Mouse (Mus musculus) layer of hippocampus, postnatal 14 days (tissue): ENCODE results near the gene Nedd9. TPM values are rescaled to one million over a fixed set of nuclear protein-coding genes. Genes with fewer than 3 reads are reported as not detected.

ENCODE experiments used
- DNase-seq, 2 experiments: peaks; one replicate each; pipeline ENCODE4 v3.0.0; 2021 to 2022; ENCODE audit warnings: low spot score in 2 of 2, mixed read lengths in 1 of 2
- total RNA-seq, 2 experiments: library from RNA; stranded (reverse); gene quantifications; 2 replicates each; pipeline ENCODE4 v1.2.3; 2021

Gene Nedd9
- total RNA-seq, 2 experiments from 2014 or later = 16.5 to 20.6 TPM

DNA sequence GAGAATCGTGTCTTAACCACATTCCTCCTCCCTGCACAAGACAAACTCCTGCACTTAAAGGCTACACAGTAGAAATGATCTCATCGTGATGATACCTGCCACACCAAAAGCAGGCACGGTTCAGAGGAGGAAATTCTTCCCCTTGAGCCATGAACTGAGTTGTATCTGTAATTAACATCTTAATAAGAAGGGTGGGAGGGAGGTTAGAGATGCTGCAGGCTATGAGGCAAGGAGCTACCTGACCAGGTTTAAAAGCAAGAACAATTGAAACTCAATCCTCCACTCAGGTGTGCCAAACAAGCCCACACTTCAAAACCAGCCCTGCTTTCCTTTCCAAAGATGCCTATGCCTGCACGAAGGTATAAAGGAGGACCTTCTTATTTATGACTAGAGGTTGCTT lies 137.4 kb downstream of the Nedd9 start:
- no peak for DNase-seq

DNA sequence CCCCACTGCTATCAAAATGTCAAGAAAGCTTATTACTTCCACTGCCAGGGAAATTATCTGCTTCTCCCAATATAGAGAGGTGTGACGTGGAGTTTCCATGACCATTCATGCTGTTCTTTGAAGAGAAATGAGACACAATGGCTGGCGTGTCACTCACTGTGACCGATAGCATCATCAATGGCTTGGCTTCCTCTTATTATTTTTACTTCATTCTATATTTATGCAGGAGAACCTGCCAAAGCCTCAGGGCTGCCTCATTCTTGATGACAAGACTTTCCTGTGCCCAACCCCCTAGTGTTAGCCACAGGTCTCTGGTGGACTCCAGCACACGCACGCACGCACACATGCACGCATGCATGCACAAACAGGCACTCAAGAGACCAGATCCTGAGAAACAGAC lies 141.4 kb downstream of the Nedd9 start:
- DNase-seq = no peak

DNA sequence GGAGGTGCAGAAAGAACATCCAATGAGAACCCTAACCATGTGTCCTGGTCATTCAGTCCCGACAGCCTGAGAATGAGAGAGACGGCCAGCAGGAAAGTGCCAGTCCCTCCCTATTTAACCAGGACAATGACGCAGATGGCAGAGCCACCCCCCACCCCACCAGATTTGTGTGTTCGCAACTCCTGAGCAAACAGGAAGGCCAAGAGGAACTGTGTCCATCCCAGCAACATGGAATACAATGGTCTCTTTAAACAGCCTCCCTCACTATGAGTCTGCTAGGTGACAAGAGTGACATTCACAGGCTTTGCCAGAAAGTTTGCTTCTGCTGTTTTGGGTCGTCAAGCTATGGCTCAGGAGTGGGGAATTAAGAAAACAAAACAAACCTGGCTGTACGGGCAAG lies 141.9 kb downstream of the Nedd9 start:
- DNase-seq = no peak

DNA sequence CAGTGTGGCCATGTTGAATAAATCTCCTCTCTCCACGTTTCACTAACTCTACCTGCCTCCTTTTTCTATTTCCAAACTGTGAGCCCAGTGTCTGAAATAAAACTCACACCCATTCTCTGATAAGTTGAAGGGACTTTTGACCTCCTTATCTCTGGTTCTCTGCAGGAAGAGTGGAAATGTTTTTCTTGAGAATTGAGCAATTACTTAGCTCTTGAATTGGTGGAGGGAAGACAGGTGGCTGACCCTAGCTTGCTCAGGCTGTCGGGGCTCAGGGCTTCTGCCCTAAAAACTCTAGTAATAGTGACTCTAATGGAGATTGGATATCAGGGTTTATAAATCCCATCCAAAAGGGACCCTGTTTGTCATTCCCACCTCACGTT lies 143.3 kb downstream of the Nedd9 start:
- no peak for DNase-seq

DNA sequence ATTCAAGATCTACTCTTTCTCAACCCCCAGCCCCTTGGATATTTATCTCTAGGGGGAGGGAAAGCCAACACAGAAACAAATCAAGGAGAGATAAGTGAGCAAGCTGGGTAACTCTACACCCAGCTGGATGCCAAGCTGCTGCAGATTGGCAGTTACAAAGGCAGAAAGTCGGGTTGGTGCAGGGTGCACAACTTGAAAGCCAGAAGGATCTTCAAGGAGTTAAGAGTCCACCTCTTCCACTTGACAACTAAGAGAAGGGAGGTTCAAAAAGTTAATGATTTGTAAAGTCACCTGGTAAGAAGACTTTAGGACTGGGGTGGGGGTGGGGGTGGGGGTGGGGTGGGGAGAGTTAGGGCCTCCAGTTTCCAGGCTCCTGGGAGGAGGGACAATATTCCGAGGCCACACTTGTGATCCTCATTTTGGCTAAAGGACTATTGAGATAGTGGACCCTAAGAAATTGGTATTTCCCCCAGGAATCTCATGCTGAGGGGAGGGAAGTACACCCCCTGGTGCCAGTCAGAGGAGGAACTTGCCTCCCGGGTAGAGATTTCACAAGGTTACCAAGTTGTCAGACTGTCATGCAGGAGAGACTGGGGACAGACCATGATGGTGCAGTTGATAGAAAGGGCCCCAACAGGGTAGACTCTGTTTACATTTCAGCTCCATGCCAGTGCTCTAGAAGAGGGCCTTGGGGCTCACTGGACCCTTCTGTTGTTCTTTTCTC lies 143.8 kb downstream of the Nedd9 start:
- DNase-seq = no peak

DNA sequence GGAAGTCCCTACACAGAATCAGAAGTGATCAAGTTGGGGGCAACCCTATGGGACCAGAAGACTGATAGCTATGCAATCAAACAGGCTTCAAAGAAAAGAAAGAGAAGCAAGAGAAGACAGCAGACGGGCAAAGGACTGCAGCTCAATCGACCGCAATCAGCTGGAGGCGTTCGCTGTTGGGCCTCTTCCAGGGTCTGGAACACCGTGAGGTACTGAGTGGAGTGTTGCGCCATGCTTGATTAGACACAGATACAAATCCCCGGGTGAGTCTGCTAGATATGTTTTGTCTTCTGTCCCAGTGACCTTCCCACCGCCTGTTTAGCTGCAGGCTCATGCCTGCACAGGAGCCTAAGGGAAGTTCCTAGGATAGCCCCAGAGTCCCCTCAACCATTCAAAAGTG lies 145.7 kb downstream of the Nedd9 start:
- no peak for DNase-seq

DNA sequence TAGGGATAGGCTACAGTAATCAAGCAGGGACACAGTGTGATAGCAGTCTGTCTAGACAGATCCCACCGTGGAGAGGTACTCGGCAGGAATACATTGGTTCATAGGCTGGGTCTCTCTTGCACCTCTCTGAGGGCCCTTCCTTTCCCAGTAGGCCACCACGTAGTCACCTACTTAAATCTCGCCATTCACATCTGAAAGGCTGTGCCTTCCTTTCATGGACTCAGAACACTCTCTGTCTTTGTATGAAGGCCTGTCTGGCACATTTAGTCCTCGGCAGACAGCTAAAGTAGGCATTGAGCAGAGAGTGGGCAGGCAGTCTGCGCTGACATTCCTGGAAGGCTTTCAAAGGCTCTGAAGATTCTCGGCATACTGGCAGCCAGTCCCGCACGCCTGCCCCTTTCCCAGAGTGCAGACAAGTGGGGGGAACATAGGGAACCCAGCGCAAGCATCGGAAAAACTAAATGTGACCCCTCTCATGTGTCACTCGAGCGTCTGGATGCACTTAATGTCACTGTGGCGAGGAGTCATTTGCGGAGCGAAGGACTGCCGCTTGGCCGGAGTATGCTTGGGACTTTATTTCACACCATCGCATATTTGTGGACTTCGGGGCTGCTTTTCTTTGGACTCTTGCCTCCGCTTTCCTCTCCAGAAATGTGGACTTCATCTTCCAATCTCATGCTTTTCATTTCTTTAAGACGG lies 147.4 kb downstream of the Nedd9 start:
- peak; percentile 54 to 84 for DNase-seq

DNA sequence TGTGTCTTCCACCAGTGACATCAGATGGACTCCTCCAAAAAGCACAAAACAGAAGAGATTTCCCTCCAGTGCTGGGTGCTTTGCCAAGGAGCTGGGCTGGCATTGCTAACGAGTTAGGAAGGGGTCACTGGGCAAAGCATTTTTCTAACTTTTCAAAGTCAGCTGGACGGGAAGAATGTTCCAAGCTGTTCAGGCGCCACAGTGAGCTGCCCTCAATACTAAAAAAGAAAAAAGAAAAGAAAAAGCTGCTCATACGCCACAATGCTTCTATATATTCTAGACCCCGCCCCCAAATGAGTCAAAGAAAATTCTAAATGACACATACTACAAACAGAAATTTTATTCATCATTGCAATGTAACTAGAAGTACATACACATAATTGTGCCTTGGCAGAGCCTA lies 148.0 kb downstream of the Nedd9 start:
- peak in 1 of 2 experiments; percentile 51 for DNase-seq

DNA sequence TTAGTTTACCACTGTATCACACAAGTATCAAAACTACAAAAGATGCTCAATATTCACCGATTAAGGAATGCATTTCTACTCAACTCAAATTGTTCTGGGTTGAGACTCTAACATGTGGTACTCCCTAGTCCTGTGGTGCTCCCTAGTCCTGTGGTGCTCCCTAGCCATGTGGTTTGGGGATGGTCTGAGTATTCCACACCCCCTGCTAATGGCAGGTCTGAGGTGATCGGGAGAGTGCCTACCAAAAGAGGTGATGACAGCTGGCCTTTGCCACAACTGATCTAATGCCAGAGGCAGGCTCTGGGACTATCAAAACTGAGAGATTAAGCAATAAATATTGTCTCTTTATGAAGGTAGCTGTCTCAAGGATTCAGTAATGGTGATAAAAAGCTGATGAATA lies 149.8 kb downstream of the Nedd9 start:
- DNase-seq = no peak

DNA sequence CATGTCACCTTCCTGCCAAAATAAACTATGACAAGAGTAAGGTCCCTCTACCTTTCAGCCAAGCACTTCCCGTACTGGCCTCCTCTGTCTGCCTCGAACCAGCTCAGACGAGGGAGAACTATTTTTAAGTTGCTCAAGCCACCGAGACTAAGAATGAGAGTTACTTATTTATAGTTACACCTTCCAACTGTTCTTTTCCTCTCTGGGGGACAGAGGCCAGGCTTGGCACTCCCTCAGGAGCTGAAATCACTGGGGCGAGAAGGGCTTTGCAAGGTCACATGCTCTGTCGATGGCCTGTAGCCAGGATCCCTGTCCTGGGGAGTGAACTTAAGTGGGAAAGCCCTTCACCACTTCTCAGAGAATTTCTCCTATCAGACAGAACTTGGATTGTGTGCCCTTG lies 150.9 kb downstream of the Nedd9 start:
- DNase-seq = peak in 1 of 2 experiments; percentile 29

DNA sequence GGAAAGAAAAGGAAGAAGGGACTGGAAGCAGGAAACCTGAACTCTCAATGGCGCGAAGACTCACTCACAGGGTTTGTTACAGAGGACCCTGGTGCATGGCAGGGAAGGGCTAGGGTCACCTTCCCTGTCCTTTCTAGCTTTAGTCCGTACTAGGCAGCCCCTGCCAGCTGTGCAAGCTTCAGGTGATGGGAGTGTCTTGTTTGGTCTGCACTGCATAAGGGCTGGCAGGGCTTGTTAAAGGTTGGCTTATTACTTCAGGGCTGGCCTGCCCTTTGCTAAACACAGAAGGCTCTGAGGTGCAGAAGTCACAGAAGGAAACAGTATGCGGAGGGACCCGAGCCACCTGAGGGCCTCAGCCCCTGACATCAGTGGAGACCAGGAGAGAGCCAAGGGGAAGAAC lies 151.4 kb downstream of the Nedd9 start:
- no peak for DNase-seq

DNA sequence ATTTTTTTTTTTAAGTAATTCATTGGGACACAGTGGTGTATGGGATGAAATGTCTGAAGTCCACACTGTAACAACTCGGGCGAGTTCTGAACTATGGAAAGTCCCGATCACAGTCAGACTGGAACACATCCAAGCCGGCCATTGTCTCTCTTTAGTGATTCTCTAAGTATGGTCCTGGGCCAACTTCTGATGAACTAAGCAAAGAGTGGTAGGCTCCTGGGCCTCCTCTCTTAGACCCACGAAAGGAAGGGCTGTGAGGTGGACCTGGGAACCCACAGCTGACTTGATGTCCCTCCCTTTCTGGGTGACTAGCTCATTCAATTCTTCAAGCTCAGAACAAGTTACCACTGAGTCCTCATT lies 152.5 kb downstream of the Nedd9 start:
- DNase-seq = no peak

DNA sequence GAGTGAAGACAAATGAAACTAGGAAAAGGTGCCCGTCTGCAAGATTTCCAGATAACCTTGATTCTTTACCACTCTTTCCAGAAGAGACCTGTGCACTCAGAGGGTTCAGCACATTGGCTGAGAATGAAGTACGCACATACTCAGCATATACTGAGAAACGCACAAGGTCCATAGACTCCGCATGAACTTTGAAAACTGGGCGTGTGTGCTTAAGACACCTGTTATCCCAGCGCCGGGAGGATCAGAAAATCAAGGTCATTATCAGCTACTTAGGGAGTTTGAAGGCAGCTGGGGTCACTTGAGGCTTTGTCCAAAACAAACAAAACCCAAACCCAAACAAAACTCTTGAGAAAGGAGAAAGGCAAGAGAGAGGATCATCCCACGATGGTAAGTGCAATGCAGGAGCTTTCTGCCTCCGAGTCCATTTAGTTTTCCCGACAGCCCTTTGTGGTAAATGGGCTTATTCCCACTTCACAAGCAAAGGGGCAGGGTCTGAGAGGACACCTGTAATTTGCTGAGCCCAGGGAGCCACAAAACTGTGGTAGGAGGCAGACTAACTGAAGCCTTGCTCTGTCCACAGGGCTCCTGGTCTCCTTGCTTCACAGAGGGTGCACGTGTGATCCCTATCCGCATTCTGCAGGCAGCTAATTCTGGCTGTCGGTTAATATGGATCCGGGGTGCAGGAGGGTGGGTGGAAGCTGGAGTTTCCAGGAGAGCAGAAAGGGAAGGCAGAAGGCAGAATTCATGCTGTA lies 153.1 kb downstream of the Nedd9 start:
- DNase-seq = no peak

DNA sequence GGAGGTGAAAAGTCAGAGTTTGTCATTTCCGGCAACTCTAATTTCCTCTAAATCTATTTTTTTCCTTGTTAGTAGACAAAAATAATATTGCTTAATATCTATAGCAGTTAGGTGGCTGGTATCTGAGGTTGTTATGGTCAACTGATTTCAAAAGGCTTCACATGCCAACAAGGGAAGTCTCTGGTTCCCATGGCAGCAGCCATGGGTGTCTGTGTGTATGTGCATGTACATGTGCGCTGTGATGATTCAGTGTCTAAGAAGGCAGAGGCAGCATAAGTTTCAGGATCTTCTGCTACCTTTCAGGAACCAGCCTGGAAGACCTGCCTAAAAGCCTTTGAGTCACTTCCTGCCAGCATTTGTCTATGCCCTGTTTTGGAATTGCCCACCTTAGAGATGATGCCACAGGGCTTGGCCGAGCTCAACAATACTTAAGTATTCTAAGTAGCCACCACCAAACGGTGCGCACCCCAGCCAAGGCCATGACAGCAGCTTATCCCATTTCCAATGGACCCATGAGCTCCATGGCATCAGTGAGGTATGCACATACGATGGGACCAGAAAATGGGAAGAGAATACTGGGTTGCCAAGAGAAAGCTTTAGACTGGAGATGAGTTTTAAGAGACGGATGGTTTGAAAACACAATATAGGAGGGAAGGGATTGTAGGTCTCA lies 155.4 kb downstream of the Nedd9 start:
- DNase-seq = no peak

DNA sequence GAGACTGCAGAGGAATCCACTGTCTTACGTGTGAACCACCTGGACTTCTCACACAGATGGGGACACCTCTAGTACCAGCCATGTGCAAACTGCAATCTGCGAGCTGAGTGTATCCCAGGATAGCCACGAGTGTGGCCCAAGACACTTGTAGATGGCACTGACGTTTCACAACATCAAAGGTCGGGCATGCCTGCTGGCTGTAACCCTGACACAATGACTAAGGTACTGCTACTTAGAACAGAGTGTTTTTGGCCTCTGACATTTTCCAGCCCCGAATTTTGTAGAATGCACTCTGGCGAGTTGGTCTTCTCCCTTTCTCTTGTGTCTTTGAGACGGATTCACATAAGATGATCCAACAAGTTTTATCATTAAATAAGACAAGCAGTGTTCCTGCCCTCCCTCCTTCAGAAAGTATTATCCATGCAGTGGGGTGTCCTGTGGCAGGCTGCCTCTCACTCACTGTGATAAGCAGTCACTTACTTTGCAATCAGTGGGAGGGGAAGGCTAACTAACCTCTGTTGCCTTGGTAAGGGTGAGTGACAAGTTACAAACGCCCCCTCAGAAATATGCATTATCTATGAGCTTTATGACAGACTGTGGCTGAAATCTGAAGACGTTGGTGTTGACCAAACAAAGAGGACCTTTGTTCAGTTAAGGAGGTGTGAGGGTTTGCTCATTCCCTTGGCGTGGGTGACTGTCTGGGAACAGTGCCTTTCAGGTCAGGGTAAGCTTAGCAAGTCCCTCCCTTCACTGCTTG lies 156.4 kb downstream of the Nedd9 start:
- no peak for DNase-seq

DNA sequence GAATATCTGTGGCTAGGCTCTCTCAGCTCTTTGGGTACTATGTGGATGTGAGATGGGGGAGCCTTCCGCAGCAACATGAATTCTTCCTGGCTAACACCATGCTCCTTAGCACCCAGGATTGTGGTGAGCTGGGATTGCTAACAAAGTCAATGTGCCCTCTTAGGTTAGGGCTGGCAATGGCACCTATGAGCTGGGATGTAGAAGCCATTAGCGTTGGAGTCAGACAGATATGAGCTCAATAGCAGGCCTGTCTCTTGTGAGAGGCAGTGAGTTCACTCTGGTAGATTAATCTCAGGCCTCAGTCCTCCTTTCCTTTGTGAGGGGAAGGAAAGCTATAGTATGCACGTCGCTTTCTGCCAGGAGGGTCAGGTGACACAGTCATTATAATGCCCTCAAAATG lies 157.1 kb downstream of the Nedd9 start:
- DNase-seq = no peak

DNA sequence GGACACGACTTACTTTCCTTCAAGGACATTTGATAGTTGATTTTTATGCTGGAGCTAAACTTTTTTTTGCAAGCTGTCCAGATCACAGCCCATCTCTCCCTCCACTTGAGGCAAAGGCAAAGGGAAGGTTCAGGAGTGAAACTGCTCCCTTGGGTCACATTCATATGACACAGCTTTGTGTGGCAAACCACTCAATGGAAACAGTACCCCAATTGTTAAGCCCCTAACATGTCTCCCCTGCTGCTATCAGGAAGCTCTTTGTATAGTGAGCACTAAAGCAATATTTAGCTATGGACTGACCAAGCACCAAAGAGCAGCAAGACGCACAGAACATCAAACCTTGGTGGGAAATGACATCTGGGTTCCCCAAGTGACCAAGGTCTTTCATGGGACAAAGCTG lies 158.7 kb downstream of the Nedd9 start:
- no peak for DNase-seq

DNA sequence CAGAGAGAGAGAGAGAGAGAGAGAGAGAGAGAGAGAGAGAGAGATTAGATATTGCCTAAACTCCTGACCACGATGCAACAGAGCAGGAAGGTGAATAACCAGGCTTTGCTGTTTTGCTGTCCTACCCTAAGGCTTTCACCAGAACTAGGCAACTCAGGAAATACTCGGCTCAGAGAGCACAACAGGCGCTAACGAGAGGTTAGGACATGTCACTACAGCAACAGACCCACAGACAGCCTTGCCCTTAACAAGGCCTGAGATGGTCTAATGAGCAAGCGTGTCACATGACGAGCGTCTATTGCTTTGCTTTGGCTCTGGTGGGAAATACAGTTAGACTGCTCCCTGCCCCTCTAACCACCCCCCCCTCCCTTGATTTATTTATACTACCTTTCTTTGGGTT lies 159.6 kb downstream of the Nedd9 start:
- no peak for DNase-seq

DNA sequence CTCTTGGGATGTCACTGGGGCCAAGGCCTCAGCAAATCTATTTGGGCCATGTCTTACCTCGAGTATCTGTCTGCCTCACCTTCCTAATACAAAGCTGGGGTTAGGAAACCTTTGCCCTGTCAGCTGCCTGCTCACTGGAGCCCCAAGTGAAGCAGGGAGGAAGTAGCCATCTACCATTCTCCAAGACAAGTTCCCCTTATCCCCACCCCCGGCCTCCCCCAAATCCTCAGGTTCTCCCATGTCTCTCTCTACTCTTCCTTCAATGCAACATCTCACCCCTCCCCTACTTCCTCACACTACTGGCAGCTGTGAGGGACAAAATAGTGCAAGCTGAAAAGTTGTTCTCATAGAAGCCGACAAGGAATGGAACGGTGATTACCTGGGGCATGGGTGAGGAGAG lies 161.0 kb downstream of the Nedd9 start:
- no peak for DNase-seq

DNA sequence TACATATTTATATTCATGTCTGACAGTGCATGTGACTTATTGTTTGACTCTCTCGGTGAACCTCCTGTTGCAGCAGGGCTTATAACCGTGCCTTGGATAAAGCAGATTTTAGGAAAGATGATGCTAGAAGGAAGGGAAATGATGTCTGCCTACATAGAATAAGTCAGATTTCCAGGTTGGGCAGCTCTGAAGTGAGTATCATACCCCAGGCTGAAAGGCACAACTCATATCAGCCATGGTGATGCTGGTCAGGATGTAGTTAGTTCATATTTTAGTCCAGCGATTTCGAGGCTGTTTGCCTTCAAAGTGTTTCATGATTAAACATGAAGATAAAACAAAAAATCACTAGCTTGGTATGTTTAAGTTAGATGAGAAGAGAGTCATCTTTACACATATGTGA lies 161.8 kb downstream of the Nedd9 start:
- DNase-seq = no peak

DNA sequence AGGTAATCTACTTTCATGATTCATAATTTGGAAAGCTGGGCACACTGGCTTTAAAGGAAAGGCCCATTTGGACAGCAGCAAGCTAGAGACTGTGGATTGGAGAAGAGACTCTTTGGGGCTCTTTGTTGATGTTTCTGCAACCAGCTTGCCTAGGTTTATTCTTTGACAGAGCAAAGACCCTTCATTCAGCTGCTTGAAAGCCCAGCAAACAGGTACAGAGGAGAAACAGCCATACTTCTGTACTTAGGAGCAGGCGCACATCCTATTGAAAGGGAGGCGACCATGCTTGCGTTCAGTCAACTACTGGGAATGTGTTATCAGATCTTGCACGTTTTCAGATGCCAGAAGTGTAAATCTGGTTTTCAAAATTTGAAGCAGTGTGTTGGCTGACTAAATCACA lies 162.5 kb downstream of the Nedd9 start:
- DNase-seq = no peak
